ENCODE assay signal across 8 mouse cellular contexts in the genomic region with DNA sequence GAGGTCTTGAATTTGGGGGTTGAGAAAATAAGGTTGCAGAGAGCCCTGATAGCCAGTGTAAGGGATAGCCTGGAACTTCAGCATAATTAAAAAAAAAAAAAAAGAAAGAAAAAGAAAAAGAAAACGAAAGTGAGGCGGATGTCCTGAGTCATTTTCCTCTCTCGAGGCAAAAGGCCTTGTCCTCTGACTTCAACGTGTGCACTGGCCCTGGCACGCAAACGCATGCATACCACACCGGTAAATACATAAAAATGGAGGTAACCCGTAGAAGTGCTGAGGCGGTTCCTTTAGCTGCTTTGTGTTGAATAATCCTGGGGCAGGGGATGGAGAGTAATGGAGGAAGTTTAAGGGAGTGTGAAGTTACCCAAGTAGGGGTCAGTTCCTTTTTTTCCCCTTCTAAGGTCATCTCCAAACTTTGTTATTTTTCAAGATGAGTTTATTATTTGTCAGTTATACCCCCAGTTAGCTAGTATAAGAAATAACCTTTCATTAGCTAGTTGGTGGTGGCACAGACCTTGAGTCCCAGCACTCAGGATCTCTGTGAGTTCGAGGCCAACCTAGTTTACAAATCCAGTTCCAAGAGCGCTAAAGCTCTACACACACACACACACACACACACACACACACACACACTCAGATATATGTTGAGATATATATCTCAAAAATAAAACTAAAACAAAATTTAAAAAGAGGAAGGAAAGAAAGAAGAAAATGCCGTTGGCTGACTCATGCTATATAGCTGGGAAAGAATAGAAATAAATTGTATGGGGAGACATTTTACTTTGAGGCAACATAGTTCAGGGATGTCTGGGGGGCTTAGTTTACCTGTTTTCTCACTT. TPM values are rescaled to one million over a fixed set of nuclear protein-coding genes. Genes with fewer than 3 reads are reported as not detected.
DNase-seq lines count a peak whose midpoint lies in the region; ATAC-seq and TF ChIP-seq lines count a peak whose summit lies in the region.

No protein-coding gene starts in this region.

- TF ChIP-seq POLR2A in bone marrow, adult 2 months (IDR thresholded peaks at IDR 0.05; ENCODE audit: borderline replicate concordance, control insufficient read depth, low read depth, low read length) = no peak

- peak overlapping the region; percentile 94 for H3K4me2 ChIP-seq in heart, embryonic 15.5 days
- peak overlapping the region; percentile 71 for H3K4me2 ChIP-seq in midbrain, embryonic 13.5 days (replicated peaks)

- no peak for ATAC-seq in heart, embryonic 15.5 days (replicated peaks; ENCODE audit: insufficient number of reproducible peaks, insufficient read depth, low FRiP score, low read depth)
- ATAC-seq in inflammation-experienced regulatory T-cells, adult 6 months = peak; percentile 46
- ATAC-seq in midbrain, embryonic 13.5 days = no peak

- H3K27ac ChIP-seq in heart, embryonic 15.5 days = peak overlapping the region; percentile 44; the same call in 1 of the 2 replicates
- peak overlapping the region; percentile 23; the same call in 1 of the 2 replicates for H3K27ac ChIP-seq in bone marrow, adult 2 months (ENCODE audit: control insufficient read depth, insufficient read depth, low read depth, low read length, poor library complexity)
- no peak overlapping the region for H3K27ac ChIP-seq in midbrain, embryonic 13.5 days

- H3K4me1 ChIP-seq in heart, embryonic 15.5 days (replicated peaks) = peaks cover 9% of the 10 kb centered on the region
- H3K4me1 ChIP-seq in bone marrow, adult 2 months (ENCODE audit: control insufficient read depth, insufficient read depth, low read length) = no peaks in the 10 kb centered on the region; the same call in 1 of the 2 replicates
- H3K4me1 ChIP-seq in midbrain, embryonic 13.5 days (replicated peaks) = peaks cover 6% of the 10 kb centered on the region

- peak overlapping the region; percentile 64 for H3K4me3 ChIP-seq in heart, embryonic 15.5 days
- peak overlapping the region; percentile 85 for H3K4me3 ChIP-seq in bone marrow, adult 2 months (replicated peaks; ENCODE audit: control insufficient read depth, low read depth, low read length)
- peak overlapping the region; percentile 40 for H3K4me3 ChIP-seq in midbrain, embryonic 13.5 days (replicated peaks)

- H3K9ac ChIP-seq in heart, embryonic 15.5 days = 0 out of 2 replicates have a peak overlapping the region, but pooled peaks have one; percentile 60
- no peak overlapping the region for H3K9ac ChIP-seq in midbrain, embryonic 13.5 days (replicated peaks)

- DNase-seq in heart, adult 8-10 months (ENCODE audit: low spot score) = no peak
- DNase-seq in cerebellum, postnatal 14 days = no peak
- no peak for DNase-seq in gastrocnemius, adult 8-10 months (ENCODE audit: low spot score in 2 of 2)
- DNase-seq in c-Kit-positive CD71-positive TER-119-positive erythroid progenitor cells, embryonic 14.5 days (ENCODE audit: low spot score) = no peak

- no peak for TF ChIP-seq CTCF in bone marrow, adult 2 months (IDR thresholded peaks at IDR 0.05; ENCODE audit: control insufficient read depth, insufficient read depth, low read length)

- H3K36me3 ChIP-seq in heart, embryonic 15.5 days = no peaks in the 10 kb centered on the region
- no peaks in the 10 kb centered on the region for H3K36me3 ChIP-seq in midbrain, embryonic 13.5 days

- H3K9me3 ChIP-seq in heart, embryonic 15.5 days (replicated peaks) = no peaks in the 10 kb centered on the region
- no peaks in the 10 kb centered on the region for H3K9me3 ChIP-seq in midbrain, embryonic 13.5 days

- H3K27me3 ChIP-seq in heart, embryonic 15.5 days = no peaks in the 10 kb centered on the region
- H3K27me3 ChIP-seq in midbrain, embryonic 13.5 days = peaks cover 37% of the 10 kb centered on the region

- WGBS in heart, embryonic 15.5 days = 32% methylated on average over 12 of the region's 12 CpGs
- 5% methylated on average over 12 of the region's 12 CpGs for WGBS in bone marrow, adult 2 months
- 52% methylated on average over 12 of the region's 12 CpGs for WGBS in midbrain, embryonic 13.5 days

RNA-seq across cellular contexts. Expression of gene Mlkl, which starts 0.6 kb away (rescaled TPM):
- 3.6 and 3.8 TPM in 2 replicates for polyA plus RNA-seq in heart, embryonic 15.5 days (2015; fragmentation: Nextera tagmentation; extraction: Ambion mirVana)
- 1 to 10 TPM; 1.8 to 3.0 (median 2.6) TPM for total RNA-seq in heart, adult 8-10 months (2022)
- 7.2 and 24.3 TPM in 2 replicates for polyA plus RNA-seq in bone marrow, adult 2 months (2011; ENCODE audit: insufficient read depth, insufficient read length, low replicate concordance, missing spikeins)
- polyA plus RNA-seq in inflammation-experienced regulatory T-cells, adult 6 months (2017; shearing (Covaris generic)) = 10 to 100 TPM in 1 of 3 experiments, 1 to 10 TPM in 2; 3.7 to 18.8 (median 6.3) TPM
- 0.32 and 0.38 TPM in 2 replicates for polyA plus RNA-seq in midbrain, embryonic 13.5 days (2015; fragmentation: Nextera tagmentation; extraction: Ambion mirVana)
- total RNA-seq in gastrocnemius, adult 8-10 months (2022) = 1 to 10 TPM in 1 of 4 experiments, under 1 TPM in 3; 0.29 to 1.6 (median 0.76) TPM

RNA-seq across cellular contexts. Expression of gene Rfwd3, which starts 38.6 kb away (rescaled TPM):
- 28.8 and 38.9 TPM in 2 replicates for polyA plus RNA-seq in heart, embryonic 15.5 days (2015; fragmentation: Nextera tagmentation; extraction: Ambion mirVana)
- total RNA-seq in heart, adult 8-10 months (2022) = 10 to 100 TPM; 17.3 to 22.2 (median 19.4) TPM
- polyA plus RNA-seq in bone marrow, adult 2 months (2011; ENCODE audit: insufficient read depth, insufficient read length, low replicate concordance, missing spikeins) = 34.4 and 38.9 TPM in 2 replicates
- polyA plus RNA-seq in inflammation-experienced regulatory T-cells, adult 6 months (2017; shearing (Covaris generic)) = 10 to 100 TPM; 26.0 to 37.9 (median 27.3) TPM
- 36.3 and 37.5 TPM in 2 replicates for polyA plus RNA-seq in midbrain, embryonic 13.5 days (2015; fragmentation: Nextera tagmentation; extraction: Ambion mirVana)
- 1 to 10 TPM; 4.1 to 4.7 (median 4.2) TPM for total RNA-seq in gastrocnemius, adult 8-10 months (2022)

RNA-seq across cellular contexts. Expression of gene Fa2h, which starts 55.0 kb away (rescaled TPM):
- polyA plus RNA-seq in heart, embryonic 15.5 days (2015; fragmentation: Nextera tagmentation; extraction: Ambion mirVana) = 0.08 TPM in 1 of 2 replicates, not detected in the other
- total RNA-seq in heart, adult 8-10 months (2022) = under 1 TPM; 0.16 to 0.69 (median 0.21) TPM
- polyA plus RNA-seq in bone marrow, adult 2 months (2011; ENCODE audit: insufficient read depth, insufficient read length, low replicate concordance, missing spikeins) = not detected in 2 replicates
- under 1 TPM in 1 of 3 experiments, not detected in 2; 0.32 TPM for polyA plus RNA-seq in inflammation-experienced regulatory T-cells, adult 6 months (2017; shearing (Covaris generic))
- 0.08 TPM in 1 of 2 replicates, not detected in the other for polyA plus RNA-seq in midbrain, embryonic 13.5 days (2015; fragmentation: Nextera tagmentation; extraction: Ambion mirVana)
- under 1 TPM; 0.17 to 0.58 (median 0.29) TPM for total RNA-seq in gastrocnemius, adult 8-10 months (2022)
